Mouse (Mus musculus) layer of hippocampus, adult 2 months (tissue): ENCODE measurements around the gene Nxf1. TPM values are rescaled to one million over a fixed set of nuclear protein-coding genes. Genes with fewer than 3 reads are reported as not detected.

Experiments used
- DNase-seq, 2 experiments: peaks; one replicate each; pipeline ENCODE4 v3.0.0; 2022; ENCODE audit warnings: low spot score in 2 of 2
- H3K27ac ChIP-seq: fragments of 200-600 bp; 2 replicates; pipeline ENCODE4 v1.8.1; 2022
- H3K4me3 ChIP-seq: fragments of 200-600 bp; 2 replicates; pipeline ENCODE4 v1.8.1; 2022; ENCODE audit warnings: mild to moderate bottlenecking
- CTCF ChIP-seq: fragments of 200-600 bp; conservative IDR thresholded peaks from 2 replicates; pipeline ENCODE4 v1.8.1; 2022; ENCODE audit warnings: antibody characterized with exemption, mild to moderate bottlenecking, moderate library complexity
- total RNA-seq, 2 experiments: library from RNA; stranded (reverse); gene quantifications; 2 replicates each; pipeline ENCODE4 v1.2.3; 2021

Gene Nxf1
- total RNA-seq, 2 experiments from 2014 or later, result 102 to 106 TPM

- no peak overlapping the region for H3K27ac ChIP-seq
These were observed 6.4 kb downstream of the Nxf1 start for GRCm38 (mm10) chr19:8763276-8763675.

GRCm38 (mm10) chr19:8765562-8765961 lies 8.7 kb downstream of the Nxf1 start:
- DNase-seq, result no peak
- no peak for TF ChIP-seq CTCF
- no peak overlapping the region for H3K27ac ChIP-seq
- H3K4me3 ChIP-seq, result no peak overlapping the region

More at GRCm38 (mm10) chr19:8763276-8763675, 6.4 kb downstream of the Nxf1 start:
- H3K4me3 ChIP-seq, result no peak overlapping the region
- TF ChIP-seq CTCF, result no peak
- DNase-seq, result no peak

GRCm38 (mm10) chr19:8770567-8771270 lies 13.8 kb downstream of the Nxf1 start, which contains the start of gene Tmem223:
Gene Tmem223 (plus strand): TSS chr19:8770996.
- TF ChIP-seq CTCF, result peak; percentile 45
- peak; percentile 86 to 87 for DNase-seq
- H3K27ac ChIP-seq, result peak within 1 kb of the TSS; percentile 96

GRCm38 (mm10) chr19:8772996-8773395 lies 16.1 kb downstream of the Nxf1 start:
- no peak for TF ChIP-seq CTCF
- DNase-seq, result no peak
- no peak overlapping the region; the same call in 1 of the 2 replicates for H3K4me3 ChIP-seq
- peak overlapping the region; percentile 33; the same call in 1 of the 2 replicates for H3K27ac ChIP-seq

More at GRCm38 (mm10) chr19:8770567-8771270, 13.8 kb downstream of the Nxf1 start, which contains the start of gene Tmem223:
- H3K4me3 ChIP-seq, result peak within 1 kb of the TSS; percentile 97

- DNase-seq, result no peak
- TF ChIP-seq CTCF, result no peak
- peak overlapping the region; percentile 33; the same call in 1 of the 2 replicates for H3K27ac ChIP-seq
- peak overlapping the region; percentile 95; the same call in 1 of the 2 replicates for H3K4me3 ChIP-seq
These were observed 16.5 kb downstream of the Nxf1 start for GRCm38 (mm10) chr19:8773409-8773808.

GRCm38 (mm10) chr19:8774086-8774835 lies 17.4 kb downstream of the Nxf1 start, which contains the start of gene Tmem179b:
Gene Tmem179b (minus strand): TSS chr19:8774467.
- Histone ChIP-seq H3K27ac (peak within 1 kb of the TSS; percentile 98), H3K4me3 (peak within 1 kb of the TSS; percentile 95)
- peak; percentile 40 for TF ChIP-seq CTCF
- peak; percentile 94 to 96 for DNase-seq

- no peak for TF ChIP-seq CTCF
- peak in 1 of 2 experiments; percentile 16 for DNase-seq
- H3K4me3 ChIP-seq, result peak overlapping the region; percentile 95
- H3K27ac ChIP-seq, result peak overlapping the region; percentile 98
These were observed 18.1 kb downstream of the Nxf1 start for GRCm38 (mm10) chr19:8774951-8775421.

- peak within 1 kb of the TSS; percentile 83 for H3K27ac ChIP-seq
- DNase-seq, result peak; percentile 87 to 94
- TF ChIP-seq CTCF, result peak; percentile 78
- peak within 1 kb of the TSS; percentile 82 for H3K4me3 ChIP-seq
These were observed 29.3 kb downstream of the Nxf1 start, which contains the start of gene Taf6l for GRCm38 (mm10) chr19:8786008-8786781. Gene Taf6l (minus strand): TSS chr19:8786417.

- TF ChIP-seq CTCF, result no peak
- no peak for DNase-seq
- Histone ChIP-seq H3K4me3 (no peak overlapping the region), H3K27ac (peak overlapping the region; percentile 89)
These were observed 31.6 kb downstream of the Nxf1 start for GRCm38 (mm10) chr19:8788521-8788920.

- no peak for TF ChIP-seq CTCF
- DNase-seq, result peak in 1 of 2 experiments; percentile 34
- peak overlapping the region; percentile 89 for H3K27ac ChIP-seq
- no peak overlapping the region for H3K4me3 ChIP-seq
These were observed 32.3 kb downstream of the Nxf1 start for GRCm38 (mm10) chr19:8789171-8789570.

- Histone ChIP-seq H3K4me3 (no peak overlapping the region), H3K27ac (peak overlapping the region; percentile 89)
- DNase-seq, result no peak
- no peak for TF ChIP-seq CTCF
These were observed 33.3 kb downstream of the Nxf1 start for GRCm38 (mm10) chr19:8790171-8790570.

GRCm38 (mm10) chr19:8798264-8798946 lies 41.5 kb downstream of the Nxf1 start, which contains the start of gene Polr2g:
Gene Polr2g (minus strand): TSS chr19:8798577.
- peak; percentile 89 to 93 for DNase-seq
- TF ChIP-seq CTCF, result no peak
- peak within 1 kb of the TSS; percentile 92 for H3K4me3 ChIP-seq
- H3K27ac ChIP-seq, result peak within 1 kb of the TSS; percentile 95
